Mouse (Mus musculus) liver, adult 2 months (tissue): Measurements from ENCODE around the gene Atp10a.

Experiments
- CTCF ChIP-seq: fragments of 200-500 bp; IDR thresholded peaks from 2 replicates; pipeline ENCODE4 v1.5.1; 2011; ENCODE audit warnings: low read depth, low read length, control low read depth
- POLR2A ChIP-seq: fragments of 200-500 bp; IDR thresholded peaks from 2 replicates; pipeline ENCODE4 v1.6.1; 2011; ENCODE audit warnings: low read length, control low read depth; ENCODE audit not compliant: insufficient read depth; ENCODE audit errors: extremely low read depth

- TF ChIP-seq CTCF (no peak), POLR2A (no peak)
Measured at GRCm38 (mm10) chr7:58822147-58822681, 166.2 kb downstream of the Atp10a start.
